Mouse (Mus musculus): ENCODE data around the gene Pgbd5.

Gene Pgbd5

GRCm38 (mm10) chr8:124391191-124391590 lies 48.3 kb downstream of the Pgbd5 start:
- no peak for DNase-seq (ENCODE audit: low spot score)

- DNase-seq (ENCODE audit: low spot score), result no peak
These were observed 50.0 kb downstream of the Pgbd5 start for GRCm38 (mm10) chr8:124389495-124389894.

GRCm38 (mm10) chr8:124386225-124386899 lies 53.1 kb downstream of the Pgbd5 start:
- DNase-seq (ENCODE audit: low spot score), result no peak

DNA sequence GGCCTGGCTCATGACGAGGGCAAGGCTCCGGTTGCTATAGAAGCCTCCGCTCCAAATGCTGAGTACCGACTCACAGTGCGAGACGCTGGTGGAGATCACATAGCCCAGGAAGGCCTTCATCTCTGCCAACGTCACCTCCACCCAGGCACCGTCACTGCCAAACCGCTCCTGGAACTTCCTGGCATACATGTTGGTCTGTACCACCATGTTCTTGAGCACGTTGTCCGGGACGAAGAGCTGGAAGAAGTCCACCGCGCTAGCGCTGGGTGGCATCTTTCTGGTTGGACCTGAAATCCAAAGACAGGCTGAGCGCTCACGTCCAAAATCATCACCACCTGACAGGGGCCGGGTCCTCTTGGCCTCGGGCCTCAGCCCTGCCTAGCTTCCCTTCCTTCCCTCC lies 55.1 kb downstream of the Pgbd5 start:
- DNase-seq (ENCODE audit: low spot score), result no peak

DNA sequence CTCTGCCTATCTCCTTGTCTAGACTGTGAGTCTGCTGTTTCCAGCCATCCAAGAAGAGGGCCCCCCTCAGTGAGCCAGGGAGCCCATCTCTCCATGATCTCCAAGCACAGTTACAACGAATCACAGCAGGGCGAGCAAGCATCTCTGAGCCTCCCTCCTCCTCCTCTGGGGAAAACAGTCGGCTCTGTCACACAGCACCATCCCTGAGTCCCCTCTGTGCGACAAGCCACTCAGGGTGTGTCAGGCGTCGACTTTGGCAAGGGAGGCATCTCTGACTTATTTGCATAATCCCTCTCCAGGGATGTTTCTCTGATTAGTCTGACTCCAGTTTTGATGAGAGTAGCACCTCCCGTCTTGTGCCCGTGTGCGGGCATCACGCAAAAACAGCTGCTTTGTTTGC lies 57.2 kb downstream of the Pgbd5 start:
- no peak for DNase-seq (ENCODE audit: low spot score)

DNA sequence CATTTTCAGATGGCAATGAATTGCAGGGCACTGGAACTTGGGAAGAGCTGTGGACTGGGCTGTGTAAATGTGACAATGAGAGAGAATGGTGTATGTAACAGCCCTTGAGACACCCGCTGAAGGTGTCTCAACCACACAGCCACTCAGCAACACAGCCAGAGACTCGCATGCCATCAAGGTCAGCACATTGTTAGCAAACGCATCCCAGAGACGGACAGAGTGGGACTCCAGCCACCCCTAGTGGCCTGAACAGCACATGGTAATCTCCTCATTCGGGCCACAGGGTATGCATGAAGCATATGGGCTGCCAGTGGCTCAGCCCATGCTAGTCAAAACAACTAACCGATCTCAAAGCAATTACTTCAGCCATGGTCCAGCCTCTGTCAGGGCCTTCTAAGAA lies 60.2 kb downstream of the Pgbd5 start:
- DNase-seq (ENCODE audit: low spot score), result no peak

GRCm38 (mm10) chr8:124376406-124376805 lies 63.1 kb downstream of the Pgbd5 start:
- DNase-seq (ENCODE audit: low spot score), result no peak

DNA sequence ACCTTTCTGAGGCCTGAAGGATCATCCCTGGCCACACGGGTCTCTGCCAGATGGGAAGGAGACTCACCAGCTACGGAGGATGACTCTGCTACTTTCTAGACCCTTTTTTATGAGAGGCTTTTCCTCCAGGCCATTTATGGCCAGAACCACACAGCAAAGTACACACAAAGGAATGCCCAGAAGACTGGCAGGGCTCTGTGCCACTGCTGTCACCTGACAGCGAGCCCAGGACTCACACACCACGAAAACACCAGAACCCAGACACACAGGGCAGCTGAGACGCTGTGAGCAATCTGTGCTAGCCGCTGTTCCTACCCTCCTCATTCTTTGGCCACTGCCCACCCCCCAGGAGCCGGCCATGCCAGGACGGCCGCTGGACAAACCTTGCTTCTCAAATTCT lies 63.7 kb downstream of the Pgbd5 start:
- no peak for DNase-seq (ENCODE audit: low spot score)

- no peak for DNase-seq (ENCODE audit: low spot score)
These were observed 64.3 kb downstream of the Pgbd5 start for GRCm38 (mm10) chr8:124375168-124375567.

DNA sequence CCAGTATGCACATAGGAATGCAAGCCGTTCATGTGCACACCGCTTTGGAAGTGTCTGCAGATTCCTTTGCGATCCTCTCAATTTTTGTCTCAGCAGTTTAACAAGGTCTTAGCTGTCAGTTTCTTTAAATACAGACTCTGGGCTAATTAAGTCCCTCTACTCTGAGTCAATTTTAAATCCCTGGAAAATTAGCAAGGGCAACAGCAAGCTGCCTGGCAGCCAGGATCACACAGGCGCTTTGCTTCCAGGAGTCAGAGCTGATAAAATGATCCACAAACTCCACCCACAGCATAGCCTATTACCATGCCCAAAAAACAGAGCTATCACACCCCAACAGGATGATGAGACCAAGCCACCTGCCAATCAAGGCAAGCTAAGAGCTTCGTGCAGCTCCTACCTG lies 65.7 kb downstream of the Pgbd5 start:
- no peak for DNase-seq (ENCODE audit: low spot score)

- DNase-seq (ENCODE audit: low spot score), result no peak
These were observed 67.9 kb downstream of the Pgbd5 start for GRCm38 (mm10) chr8:124371410-124372123.

DNA sequence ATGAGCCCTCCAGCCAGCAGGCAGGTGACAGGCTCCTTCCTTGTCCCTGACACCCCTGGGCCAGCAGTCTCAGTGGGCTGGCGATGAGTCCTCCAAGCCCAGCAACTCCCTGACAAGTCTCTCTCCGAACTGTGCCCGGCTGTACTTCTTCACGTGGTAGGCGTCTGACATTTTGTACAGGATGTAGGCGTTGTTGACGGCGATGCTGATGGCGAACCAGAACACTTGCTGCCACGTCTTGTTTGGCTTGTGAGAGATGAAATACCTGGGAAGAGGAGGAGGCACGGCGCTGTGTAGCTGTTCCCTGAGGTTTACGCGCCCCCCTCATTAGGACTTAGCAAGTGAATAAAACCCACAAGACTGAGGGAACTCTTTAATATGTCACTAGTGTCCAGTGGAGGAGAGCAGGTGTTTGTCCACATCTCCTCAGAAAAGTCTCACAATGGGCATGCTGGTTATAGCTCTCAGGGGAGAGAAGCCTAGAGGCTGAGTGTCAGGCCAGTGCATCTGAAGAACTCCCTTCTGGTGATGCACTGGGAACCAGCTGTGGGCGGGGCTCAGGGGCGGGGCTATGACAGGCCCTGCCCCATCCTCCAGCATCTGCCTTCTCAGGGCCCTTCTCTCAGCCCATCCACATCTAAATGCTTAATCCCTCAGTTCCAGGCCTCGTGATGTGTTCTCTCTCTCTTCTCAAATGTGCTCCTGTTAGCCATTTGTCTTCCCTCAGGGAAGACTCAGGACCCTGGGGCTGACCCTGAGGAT lies 68.9 kb downstream of the Pgbd5 start:
- DNase-seq (ENCODE audit: low spot score), result no peak

DNA sequence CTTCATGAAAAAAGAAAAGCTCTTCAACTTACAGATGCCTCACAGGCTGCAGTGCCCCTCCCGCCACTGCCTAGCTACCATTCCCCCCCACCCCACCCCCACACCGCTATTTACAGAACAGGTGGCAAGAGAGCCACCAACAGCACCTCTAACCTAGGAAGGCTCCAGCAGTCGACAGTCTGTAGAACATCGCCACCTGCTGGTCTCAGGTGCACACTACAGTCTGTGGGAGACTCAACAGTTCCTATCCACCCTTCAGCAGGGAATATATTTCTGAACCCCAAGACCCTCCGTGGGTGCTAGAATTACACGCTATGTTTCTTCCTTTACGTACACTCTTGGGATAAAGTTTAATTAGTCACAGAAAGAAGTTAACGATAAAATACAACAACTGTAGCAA lies 71.2 kb downstream of the Pgbd5 start:
- DNase-seq (ENCODE audit: low spot score), result peak; percentile 57

GRCm38 (mm10) chr8:124363337-124363736 lies 76.1 kb downstream of the Pgbd5 start:
- no peak for DNase-seq (ENCODE audit: low spot score)

GRCm38 (mm10) chr8:124362589-124362988 lies 76.9 kb downstream of the Pgbd5 start:
- DNase-seq (ENCODE audit: low spot score), result no peak

DNA sequence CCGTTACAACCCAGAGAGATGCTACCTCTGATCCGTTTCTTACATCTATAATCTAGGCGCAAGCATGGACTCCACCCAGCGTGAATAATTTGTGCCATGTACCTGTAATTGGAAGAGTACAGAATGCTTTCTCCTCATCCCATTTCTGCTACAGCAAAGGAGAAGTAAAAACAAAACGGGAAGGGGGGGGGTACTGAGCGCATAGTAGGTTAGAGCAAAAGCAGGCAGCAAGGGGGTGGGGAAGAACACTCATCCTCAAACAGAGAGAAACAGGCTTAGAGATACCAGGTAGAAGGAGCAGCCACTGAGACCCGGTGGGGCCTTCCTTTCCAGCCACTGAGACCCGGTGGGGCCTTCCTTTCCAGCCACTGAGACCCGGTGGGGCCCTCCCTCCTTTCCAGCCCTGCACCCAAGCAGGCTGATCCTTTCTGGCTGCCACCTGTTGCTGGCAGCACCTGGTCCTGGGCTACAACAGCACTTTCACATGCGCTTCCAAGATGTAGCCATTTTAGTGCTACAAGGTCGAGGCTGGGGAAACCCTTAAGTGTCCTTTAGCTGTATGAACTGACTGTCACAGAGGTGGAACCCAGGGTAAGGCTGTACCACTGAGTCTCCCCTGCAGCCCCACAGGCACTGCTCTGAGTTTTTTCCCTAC lies 77.6 kb downstream of the Pgbd5 start:
- DNase-seq (ENCODE audit: low spot score), result no peak

DNA sequence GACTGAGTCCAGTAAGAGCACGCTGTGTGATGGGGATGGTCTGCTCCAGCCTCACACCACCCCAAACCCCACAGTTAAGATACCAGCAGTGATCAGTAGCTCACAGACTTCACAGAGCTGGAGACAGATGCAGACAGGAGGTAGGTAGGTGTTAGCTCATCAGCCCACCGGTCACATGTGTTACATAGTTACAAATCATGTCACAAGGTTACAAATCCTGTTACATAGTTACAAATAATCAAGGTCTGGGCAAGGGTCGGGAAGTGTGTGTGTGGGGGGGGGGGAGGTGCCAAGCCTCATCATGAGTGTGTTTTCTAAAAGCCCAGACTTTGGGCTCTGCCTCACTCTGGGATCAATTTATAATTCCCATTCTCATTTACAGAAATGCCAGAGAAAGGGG lies 78.5 kb downstream of the Pgbd5 start:
- DNase-seq (ENCODE audit: low spot score), result no peak

DNA sequence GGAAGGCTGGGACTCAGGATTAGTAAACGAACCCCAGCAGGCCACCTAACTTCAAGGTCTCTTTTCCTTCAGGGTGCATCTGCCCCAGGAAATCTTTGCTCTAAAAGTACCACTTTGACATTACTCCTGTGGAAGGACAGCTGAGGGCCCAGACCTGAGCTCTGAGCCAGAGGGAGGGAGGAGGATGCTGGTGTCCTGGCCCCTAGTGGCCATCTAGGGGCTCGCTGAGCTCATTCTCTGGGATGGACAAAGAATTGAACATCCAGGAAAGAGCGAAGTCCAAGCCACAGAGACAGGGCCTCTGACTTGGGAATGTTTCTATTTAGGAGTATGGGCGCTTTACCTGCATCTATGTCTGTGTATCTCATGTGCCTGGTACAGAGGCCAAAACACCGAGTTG lies 87.8 kb downstream of the Pgbd5 start:
- DNase-seq (ENCODE audit: low spot score), result no peak

DNA sequence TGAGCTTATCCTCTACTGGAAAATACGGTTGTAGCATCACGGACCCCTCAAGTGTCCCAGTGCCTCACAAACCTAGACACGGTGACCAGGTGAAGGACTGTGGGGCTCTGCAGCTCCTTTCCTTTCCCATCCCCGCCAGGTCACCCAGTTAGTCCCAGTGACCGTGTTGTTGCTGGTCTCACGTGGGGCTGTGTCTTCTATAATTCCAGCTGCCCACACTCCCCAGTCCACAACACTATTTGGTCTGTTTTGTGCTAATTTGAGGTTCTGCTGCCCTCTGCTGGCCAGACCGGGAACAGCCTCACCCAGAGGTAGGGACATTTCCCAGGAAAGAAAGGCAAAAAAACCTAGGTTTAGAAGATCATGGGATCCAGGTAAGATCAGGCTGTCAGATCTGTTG lies 89.8 kb downstream of the Pgbd5 start:
- peak; percentile 85 for DNase-seq (ENCODE audit: low spot score)

DNA sequence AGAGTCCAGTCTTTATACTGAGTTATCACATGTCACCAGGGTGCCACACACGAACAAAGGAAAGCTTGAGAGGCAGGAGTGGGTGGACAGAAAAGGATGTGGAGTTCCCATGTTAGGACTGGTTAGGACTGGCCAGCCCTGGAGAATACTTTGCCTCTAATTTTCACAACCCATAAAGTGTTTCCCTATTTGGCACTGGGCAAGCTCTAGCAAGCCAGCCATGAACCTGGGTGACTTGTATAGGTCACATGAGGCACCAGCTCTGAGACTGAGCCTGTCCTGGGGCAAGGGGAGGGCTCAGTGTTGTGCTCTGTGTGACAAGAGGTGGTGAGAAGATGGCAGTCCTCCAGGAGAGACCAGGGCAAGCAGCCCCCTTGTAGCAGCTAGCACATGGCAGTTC lies 91.4 kb downstream of the Pgbd5 start:
- DNase-seq (ENCODE audit: low spot score), result no peak

DNA sequence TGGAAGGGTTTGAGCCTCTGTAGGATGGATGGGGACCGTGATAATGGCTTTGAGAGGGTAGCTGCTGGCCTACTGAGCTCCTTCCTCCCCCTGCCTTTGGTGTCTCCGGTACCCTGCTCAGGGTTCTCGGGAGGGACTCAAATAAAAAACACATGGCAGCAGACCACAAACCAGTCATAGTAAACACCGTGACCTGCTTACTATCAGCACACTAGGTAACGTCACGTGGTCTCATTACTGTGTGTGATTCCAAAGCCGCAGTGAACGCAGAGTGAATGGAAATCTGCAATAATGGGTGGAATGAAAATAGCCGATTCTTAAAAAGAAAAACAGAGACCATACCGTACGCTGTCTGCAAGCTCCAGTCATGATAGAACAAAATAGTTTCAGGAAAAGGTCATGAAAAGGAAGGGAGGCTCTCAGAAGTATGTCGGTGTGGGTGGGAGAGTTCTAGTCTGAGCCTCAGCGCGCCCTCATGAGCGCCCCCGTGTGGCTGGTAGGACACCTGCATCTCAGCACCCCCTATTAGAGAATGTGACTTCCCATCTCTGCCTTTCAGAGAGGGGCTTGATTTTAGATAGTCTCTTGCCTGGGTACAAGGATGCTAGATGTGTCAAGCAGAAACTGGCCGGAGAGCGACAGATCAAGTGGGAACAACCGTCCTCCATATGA lies 92.5 kb downstream of the Pgbd5 start:
- DNase-seq (ENCODE audit: low spot score), result peak; percentile 59

DNA sequence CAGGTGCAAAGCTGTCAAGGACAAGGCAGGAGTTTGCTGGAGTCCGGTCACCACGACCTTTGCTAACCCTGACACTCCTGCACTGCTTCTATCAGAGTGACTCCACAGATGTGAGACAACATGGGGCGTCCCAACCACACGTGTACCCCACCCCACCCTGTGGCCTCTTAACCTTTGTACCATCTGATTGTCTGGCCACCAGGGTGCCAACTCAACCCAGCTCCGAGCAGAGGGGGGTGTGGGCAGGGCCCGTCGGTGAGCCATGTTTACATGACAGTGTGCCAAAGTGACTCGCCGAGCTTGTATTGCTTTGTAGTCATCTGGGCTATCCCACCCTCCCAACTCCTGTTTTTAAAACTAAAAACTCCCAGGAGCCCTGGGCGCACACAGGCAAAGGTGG lies 94.4 kb downstream of the Pgbd5 start:
- DNase-seq (ENCODE audit: low spot score), result no peak

Measured in ovary, postnatal 14 days (tissue).